Mouse (Mus musculus): ENCODE measurements around the gene E130308A19Rik.

Gene E130308A19Rik

GRCm38 (mm10) chr4:59682950-59683349 is 56.9 kb downstream of the E130308A19Rik start:
- DNase-seq (ENCODE audit: low spot score), result no peak

- DNase-seq (ENCODE audit: low spot score), result no peak
Measured at GRCm38 (mm10) chr4:59684306-59684705, 58.3 kb downstream of the E130308A19Rik start.

GRCm38 (mm10) chr4:59686716-59687115 is 60.7 kb downstream of the E130308A19Rik start:
- no peak for DNase-seq (ENCODE audit: low spot score)

GRCm38 (mm10) chr4:59689055-59689454 is 63.0 kb downstream of the E130308A19Rik start:
- DNase-seq (ENCODE audit: low spot score), result no peak

GRCm38 (mm10) chr4:59690145-59690544 is 64.1 kb downstream of the E130308A19Rik start:
- no peak for DNase-seq (ENCODE audit: low spot score)

GRCm38 (mm10) chr4:59696846-59697245 is 70.8 kb downstream of the E130308A19Rik start:
- no peak for DNase-seq (ENCODE audit: low spot score)

- no peak for DNase-seq (ENCODE audit: low spot score)
Measured at GRCm38 (mm10) chr4:59697869-59698268, 71.9 kb downstream of the E130308A19Rik start.

- no peak for DNase-seq (ENCODE audit: low spot score)
Measured at GRCm38 (mm10) chr4:59699014-59699792, 73.2 kb downstream of the E130308A19Rik start.

GRCm38 (mm10) chr4:59709321-59709720 is 83.3 kb downstream of the E130308A19Rik start:
- no peak for DNase-seq (ENCODE audit: low spot score)

GRCm38 (mm10) chr4:59710736-59711389 is 84.9 kb downstream of the E130308A19Rik start:
- DNase-seq (ENCODE audit: low spot score), result no peak

GRCm38 (mm10) chr4:59712451-59712850 is 86.4 kb downstream of the E130308A19Rik start:
- DNase-seq (ENCODE audit: low spot score), result no peak

- DNase-seq (ENCODE audit: low spot score), result no peak
Measured at GRCm38 (mm10) chr4:59712955-59713354, 86.9 kb downstream of the E130308A19Rik start.

GRCm38 (mm10) chr4:59714472-59714871 is 88.5 kb downstream of the E130308A19Rik start:
- no peak for DNase-seq (ENCODE audit: low spot score)

- DNase-seq (ENCODE audit: low spot score), result no peak
Measured at GRCm38 (mm10) chr4:59714926-59715325, 88.9 kb downstream of the E130308A19Rik start.

GRCm38 (mm10) chr4:59715531-59715930 is 89.5 kb downstream of the E130308A19Rik start:
- no peak for DNase-seq (ENCODE audit: low spot score)

- no peak for DNase-seq (ENCODE audit: low spot score)
Measured at GRCm38 (mm10) chr4:59717349-59717748, 91.3 kb downstream of the E130308A19Rik start.

- DNase-seq (ENCODE audit: low spot score), result no peak
Measured at GRCm38 (mm10) chr4:59718542-59718941, 92.5 kb downstream of the E130308A19Rik start.

GRCm38 (mm10) chr4:59719481-59720355 is 93.7 kb downstream of the E130308A19Rik start:
- no peak for DNase-seq (ENCODE audit: low spot score)

- no peak for DNase-seq (ENCODE audit: low spot score)
Measured at GRCm38 (mm10) chr4:59721811-59722210, 95.8 kb downstream of the E130308A19Rik start.

- no peak for DNase-seq (ENCODE audit: low spot score)
Measured at GRCm38 (mm10) chr4:59725579-59725978, 99.6 kb downstream of the E130308A19Rik start.

GRCm38 (mm10) chr4:59726501-59726900 is 100.5 kb downstream of the E130308A19Rik start:
- DNase-seq (ENCODE audit: low spot score), result no peak

- DNase-seq (ENCODE audit: low spot score), result no peak
Measured at GRCm38 (mm10) chr4:59727187-59727877, 101.3 kb downstream of the E130308A19Rik start.

Measured in spleen, adult 12 weeks (tissue).